7 mouse cellular contexts compared by ENCODE assay signal in the genomic region with DNA sequence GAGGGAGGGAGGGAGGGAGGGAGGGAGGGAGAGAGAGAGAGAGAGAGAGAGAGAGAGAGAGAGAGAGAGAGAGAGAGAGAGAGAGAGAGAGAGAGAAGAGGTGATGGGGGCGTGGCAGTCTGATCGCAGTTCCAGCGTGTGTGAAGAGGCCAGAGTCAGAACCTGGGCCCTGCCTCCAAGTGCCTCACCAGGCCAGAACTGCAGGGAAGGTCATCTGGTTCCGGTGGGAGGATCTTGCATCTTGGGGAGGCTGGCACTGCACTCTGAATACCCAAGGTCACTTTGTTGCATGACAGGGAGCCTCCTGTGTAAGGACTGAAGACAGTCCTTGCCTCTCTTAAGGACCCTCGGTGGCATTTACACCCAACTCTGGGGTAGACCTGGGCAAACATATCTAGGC. TPM values are rescaled to one million over a fixed set of nuclear protein-coding genes. Genes with fewer than 3 reads are reported as not detected.
DNase-seq lines count a peak whose midpoint lies in the region; ATAC-seq and TF ChIP-seq lines count a peak whose summit lies in the region.

No protein-coding gene starts in this region.

- TF ChIP-seq POLR2A in olfactory bulb, adult 2 months (IDR thresholded peaks at IDR 0.05; ENCODE audit: insufficient read depth, low read depth, low read length): no peak

- TF ChIP-seq CTCF in olfactory bulb, adult 2 months (IDR thresholded peaks at IDR 0.05; ENCODE audit: insufficient read depth, low read depth, low read length): no peak

- ATAC-seq in kidney, embryonic 15.5 days (replicated peaks; ENCODE audit: low FRiP score): no peak
- ATAC-seq in embryonic facial prominence, embryonic 12.5 days (ENCODE audit: insufficient number of reproducible peaks, insufficient read depth, low FRiP score, low TSS enrichment): no peak
- no peak for ATAC-seq in hindbrain, embryonic 16.5 days

- no peaks in the 10 kb centered on the region for H3K36me3 ChIP-seq in kidney, embryonic 15.5 days
- no peaks in the 10 kb centered on the region for H3K36me3 ChIP-seq in embryonic facial prominence, embryonic 12.5 days
- no peaks in the 10 kb centered on the region for H3K36me3 ChIP-seq in hindbrain, embryonic 16.5 days (ENCODE audit: control insufficient read depth, insufficient read depth, low read length)

- no peak for DNase-seq in kidney, postnatal 10 days
- no peak for DNase-seq in layer of hippocampus, postnatal 10 days (ENCODE audit: low spot score in 2 of 2)
- no peak for DNase-seq in Muller cell, postnatal 12 days (ENCODE audit: inconsistent ontology term)

- 0 out of 2 replicates have a peak overlapping the region, but pooled peaks have one; percentile 62 for H3K4me3 ChIP-seq in kidney, embryonic 15.5 days (replicated peaks)
- H3K4me3 ChIP-seq in embryonic facial prominence, embryonic 12.5 days: peak overlapping the region; percentile 66
- peak overlapping the region; percentile 82 for H3K4me3 ChIP-seq in hindbrain, embryonic 16.5 days (ENCODE audit: low read length)
- H3K4me3 ChIP-seq in olfactory bulb, adult 2 months (ENCODE audit: insufficient read depth, low read depth, low read length): peak overlapping the region; percentile 82; the same call in 1 of the 2 replicates

- no peak overlapping the region for H3K9ac ChIP-seq in kidney, embryonic 15.5 days
- no peak overlapping the region for H3K9ac ChIP-seq in embryonic facial prominence, embryonic 12.5 days
- H3K9ac ChIP-seq in hindbrain, embryonic 16.5 days (ENCODE audit: low read depth, low read length): peak overlapping the region; percentile 89; the same call in 1 of the 2 replicates

- H3K4me2 ChIP-seq in kidney, embryonic 15.5 days: peak overlapping the region; percentile 99; the same call in 1 of the 2 replicates
- peak overlapping the region; percentile 92 for H3K4me2 ChIP-seq in embryonic facial prominence, embryonic 12.5 days (replicated peaks)
- H3K4me2 ChIP-seq in hindbrain, embryonic 16.5 days (ENCODE audit: low read length): peak overlapping the region; percentile 90

- peaks cover 66% of the 10 kb centered on the region for H3K27me3 ChIP-seq in kidney, embryonic 15.5 days
- H3K27me3 ChIP-seq in embryonic facial prominence, embryonic 12.5 days: peaks cover 56% of the 10 kb centered on the region
- no peaks in the 10 kb centered on the region for H3K27me3 ChIP-seq in hindbrain, embryonic 16.5 days (replicated peaks; ENCODE audit: control insufficient read depth, insufficient read depth, low read length)

- no peaks in the 10 kb centered on the region for H3K9me3 ChIP-seq in kidney, embryonic 15.5 days (replicated peaks)
- H3K9me3 ChIP-seq in embryonic facial prominence, embryonic 12.5 days: no peaks in the 10 kb centered on the region
- H3K9me3 ChIP-seq in hindbrain, embryonic 16.5 days (ENCODE audit: control insufficient read depth, low read length): no peaks in the 10 kb centered on the region

- H3K27ac ChIP-seq in kidney, embryonic 15.5 days: no peak overlapping the region
- H3K27ac ChIP-seq in embryonic facial prominence, embryonic 12.5 days: no peak overlapping the region
- H3K27ac ChIP-seq in hindbrain, embryonic 16.5 days (ENCODE audit: low read depth, low read length): no peak overlapping the region
- no peak overlapping the region for H3K27ac ChIP-seq in olfactory bulb, adult 2 months (ENCODE audit: insufficient read depth, low read depth, low read length)

- peaks cover 11% of the 10 kb centered on the region for H3K4me1 ChIP-seq in kidney, embryonic 15.5 days
- peaks cover 4% of the 10 kb centered on the region; the same call in 1 of the 2 replicates for H3K4me1 ChIP-seq in embryonic facial prominence, embryonic 12.5 days
- H3K4me1 ChIP-seq in hindbrain, embryonic 16.5 days (ENCODE audit: control insufficient read depth, insufficient read depth, low read depth, low read length): peaks cover 4% of the 10 kb centered on the region
- H3K4me1 ChIP-seq in olfactory bulb, adult 2 months (ENCODE audit: control insufficient read depth, insufficient read depth, low read length): peaks cover 7% of the 10 kb centered on the region

- WGBS in kidney, embryonic 15.5 days: 18% methylated on average over 5 of the region's 5 CpGs
- WGBS in embryonic facial prominence, embryonic 12.5 days: 15% methylated on average over 5 of the region's 5 CpGs
- WGBS in hindbrain, embryonic 16.5 days: 12% methylated on average over 5 of the region's 5 CpGs
- WGBS in olfactory bulb, adult 2 months: 13% methylated on average over 5 of the region's 5 CpGs

RNA-seq across cellular contexts. Expression of a gene that starts 0.2 kb away (rescaled TPM):
- polyA plus RNA-seq in kidney, embryonic 15.5 days (2015; fragmentation: Nextera tagmentation; extraction: Ambion mirVana): 2.0 and 2.3 TPM in 2 replicates
- polyA plus RNA-seq in embryonic facial prominence, embryonic 12.5 days (2016; fragmentation: Nextera tagmentation; extraction: Ambion mirVana): 4.6 and 4.7 TPM in 2 replicates
- polyA plus RNA-seq in hindbrain, embryonic 16.5 days (2015; fragmentation: Nextera tagmentation; extraction: Ambion mirVana): 57.0 and 59.3 TPM in 2 replicates
- polyA plus RNA-seq in olfactory bulb, adult 2 months (2012; ENCODE audit: insufficient read depth, insufficient read length, low replicate concordance, missing spikeins): not detected in 2 replicates
- 10 to 100 TPM; 79.0 to 91.8 TPM for total RNA-seq in layer of hippocampus, postnatal 10 days (2021)
